Mouse (Mus musculus) c-Kit-negative CD71-positive TER-119-positive erythroid progenitor cells, embryonic 14.5 days (primary cell): ENCODE data around the gene Lig4.

ENCODE experiments used
- DNase-seq: peaks from one replicate; pipeline ENCODE4 v3.0.0-alpha.2; 2013; ENCODE audit warnings: low read depth, low spot score

Lig4 gene

GRCm38 (mm10) chr8:9932711-9933110 is 44.8 kb downstream of the Lig4 start:
- no peak for DNase-seq

- DNase-seq = no peak
Observed at GRCm38 (mm10) chr8:9929746-9930445, 47.6 kb downstream of the Lig4 start.
